Mouse (Mus musculus): ENCODE measurements around the gene Naa38. TPM values are rescaled to one million over a fixed set of nuclear protein-coding genes. Genes with fewer than 3 reads are reported as not detected.

Naa38 gene
- polyA plus RNA-seq, 1 experiment from 2014 or later, result 105 TPM

- no peaks in the 10 kb centered on the region for H3K27me3 ChIP-seq (replicated peaks)
- WGBS, result under 1% methylated on average over 81 of the region's 106 CpGs
- H3K4me1 ChIP-seq, result peaks cover 57% of the 10 kb centered on the region
Observed at GRCm38 (mm10) chr11:69368356-69369214, 26.7 kb upstream of the Naa38 start.

GRCm38 (mm10) chr11:69369215-69369989 lies 25.9 kb upstream of the Naa38 start, which contains the start of gene Chd3:
Gene Chd3 (minus strand): TSS chr11:69369406.
- H3K27me3 ChIP-seq (replicated peaks), result no peaks in the 10 kb centered on the region
- H3K9me3 ChIP-seq, result no peaks in the 10 kb centered on the region
- peak within 1 kb of the TSS; percentile 99 for H3K4me3 ChIP-seq
- 2% methylated on average over 25 of the region's 34 CpGs for WGBS
- H3K4me2 ChIP-seq (replicated peaks), result peak within 1 kb of the TSS; percentile 90
- H3K36me3 ChIP-seq, result peaks cover 13% of the 10 kb centered on the region; the same call in 1 of the 2 replicates
- no peak for ATAC-seq (ENCODE audit: low FRiP score, low read depth)
- peak within 1 kb of the TSS; percentile 99 for H3K27ac ChIP-seq
- H3K9ac ChIP-seq, result peak within 1 kb of the TSS; percentile 99
- peaks cover 53% of the 10 kb centered on the region for H3K4me1 ChIP-seq

More at GRCm38 (mm10) chr11:69368356-69369214, 26.7 kb upstream of the Naa38 start:
- H3K9ac ChIP-seq, result peak overlapping the region; percentile 99
- peaks cover 10% of the 10 kb centered on the region for H3K36me3 ChIP-seq
- H3K4me2 ChIP-seq (replicated peaks), result peak overlapping the region; percentile 90
- ATAC-seq (ENCODE audit: low FRiP score, low read depth), result no peak
- peak overlapping the region; percentile 99 for H3K4me3 ChIP-seq
- no peaks in the 10 kb centered on the region for H3K9me3 ChIP-seq
- H3K27ac ChIP-seq, result peak overlapping the region; percentile 99

DNA sequence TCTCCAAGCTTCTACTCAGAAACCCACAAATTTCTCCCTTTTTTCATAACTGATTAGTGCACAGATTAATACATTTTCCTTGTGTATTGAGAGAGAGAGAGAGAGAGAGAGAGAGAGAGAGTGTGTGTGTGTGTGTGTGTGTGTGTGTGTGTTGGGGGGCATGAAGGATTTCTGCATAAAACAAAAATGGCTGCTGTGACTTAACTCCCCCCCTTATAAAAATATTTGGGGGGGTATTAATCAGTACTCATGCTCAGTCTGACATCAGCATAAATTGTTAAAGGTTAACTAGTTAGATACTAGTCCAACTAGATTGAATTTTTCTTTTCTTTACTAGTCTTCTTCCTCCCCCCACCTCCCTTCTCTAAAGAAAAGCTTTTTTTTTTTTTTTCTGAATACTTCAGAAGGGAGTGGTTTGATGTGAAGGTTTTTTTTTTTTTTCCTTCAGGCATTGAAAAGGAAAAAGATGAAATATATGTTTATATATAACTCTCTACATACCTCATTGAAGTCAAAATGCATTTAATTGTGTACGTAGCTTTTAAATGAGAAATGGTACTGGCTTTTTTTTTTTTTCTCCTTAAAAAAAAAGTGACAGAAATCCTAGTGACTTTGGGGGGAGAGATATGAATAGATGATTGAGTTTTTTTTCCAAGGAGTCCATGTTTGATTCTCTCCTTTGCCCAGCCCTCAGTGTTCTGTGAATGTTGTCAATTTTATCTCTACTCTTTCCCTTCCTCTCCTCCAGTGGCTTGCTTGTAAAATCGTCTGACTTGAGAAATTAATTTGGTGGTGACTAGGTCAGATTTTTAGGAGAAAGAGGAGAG lies 25.1 kb upstream of the Naa38 start:
- no peak for ATAC-seq (ENCODE audit: low FRiP score, low read depth)
- peak overlapping the region; percentile 99; the same call in 1 of the 2 replicates for H3K9ac ChIP-seq
- H3K4me2 ChIP-seq (replicated peaks), result peak overlapping the region; percentile 90
- H3K4me1 ChIP-seq, result peaks cover 45% of the 10 kb centered on the region
- H3K9me3 ChIP-seq, result no peaks in the 10 kb centered on the region
- 23% methylated on average over 2 of the region's 2 CpGs for WGBS
- H3K27ac ChIP-seq, result peak overlapping the region; percentile 59; the same call in 1 of the 2 replicates
- H3K36me3 ChIP-seq, result peaks cover 13% of the 10 kb centered on the region; the same call in 1 of the 2 replicates
- peak overlapping the region; percentile 99; the same call in 1 of the 2 replicates for H3K4me3 ChIP-seq
- no peaks in the 10 kb centered on the region for H3K27me3 ChIP-seq (replicated peaks)

DNA sequence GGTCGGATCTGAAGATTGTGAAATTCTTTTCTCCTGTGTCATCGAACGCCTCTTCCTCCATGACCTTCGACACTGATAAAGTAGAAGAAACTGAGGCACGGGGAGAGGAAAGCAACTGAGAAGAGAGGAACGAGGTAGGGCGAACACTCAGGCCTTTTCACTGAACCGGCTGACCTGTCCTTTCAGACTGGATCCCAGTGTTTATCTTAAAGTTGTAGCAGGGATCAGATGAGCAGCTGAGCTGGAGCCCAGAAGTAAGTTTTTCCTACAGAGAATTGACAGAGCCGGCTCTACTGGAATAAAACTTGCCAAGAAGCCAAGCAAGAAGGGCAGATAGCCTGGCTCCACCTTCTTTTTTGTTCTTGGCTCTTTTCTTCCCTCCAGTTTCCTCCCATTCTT lies 24.5 kb upstream of the Naa38 start:
- no peak overlapping the region for H3K4me3 ChIP-seq
- no peak overlapping the region for H3K9ac ChIP-seq
- peaks cover 39% of the 10 kb centered on the region for H3K4me1 ChIP-seq
- H3K9me3 ChIP-seq, result no peaks in the 10 kb centered on the region
- peak overlapping the region; percentile 59; the same call in 1 of the 2 replicates for H3K27ac ChIP-seq
- H3K36me3 ChIP-seq, result peaks cover 13% of the 10 kb centered on the region
- peak overlapping the region; percentile 48 for H3K4me2 ChIP-seq (replicated peaks)
- ATAC-seq (ENCODE audit: low FRiP score, low read depth), result no peak
- H3K27me3 ChIP-seq (replicated peaks), result no peaks in the 10 kb centered on the region
- 10% methylated on average over 9 of the region's 9 CpGs for WGBS

- no peak overlapping the region; the same call in 1 of the 2 replicates for H3K4me3 ChIP-seq
Observed at GRCm38 (mm10) chr11:69371601-69372000, 23.7 kb upstream of the Naa38 start.

DNA sequence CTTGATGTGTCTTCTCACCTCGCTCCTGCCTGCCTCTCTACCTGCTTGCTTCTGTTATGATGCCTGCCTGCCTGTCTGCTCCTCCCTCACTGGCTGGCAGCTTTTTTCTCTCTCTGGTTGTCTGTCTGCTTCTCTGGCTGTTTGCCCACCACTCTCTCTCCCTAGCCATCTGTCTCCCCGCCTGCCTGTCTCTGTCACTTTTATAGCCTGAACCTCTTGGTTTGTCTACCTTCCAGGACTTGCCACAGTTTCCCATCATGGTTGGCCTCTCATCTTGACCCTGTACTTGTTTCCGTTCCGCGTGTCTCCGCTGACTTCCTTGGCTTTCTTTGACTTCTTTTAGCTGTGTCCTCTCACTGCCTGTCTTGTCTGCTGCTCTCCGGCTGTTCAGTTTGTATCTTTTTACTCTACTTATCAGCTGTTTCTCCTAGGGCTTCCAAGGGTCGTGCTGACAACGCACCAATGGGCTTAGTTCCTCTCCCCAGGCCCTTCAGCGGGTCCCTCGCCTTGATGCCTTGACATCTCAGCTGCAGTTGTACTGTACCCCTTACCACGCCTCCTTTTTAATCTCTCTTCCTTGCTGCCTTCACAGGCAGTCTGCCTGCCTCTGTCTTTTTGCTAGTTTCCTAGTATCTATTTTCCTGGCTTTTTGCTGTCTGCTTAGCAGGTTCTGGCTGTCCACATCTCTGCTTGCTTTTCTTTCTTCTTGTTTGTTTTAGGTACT lies 23.1 kb upstream of the Naa38 start:
- Histone ChIP-seq H3K27ac (peak overlapping the region; percentile 55), H3K4me3 (no peak overlapping the region; the same call in 1 of the 2 replicates), H3K4me2 (replicated peaks) (peak overlapping the region; percentile 48), H3K27me3 (replicated peaks) (no peaks in the 10 kb centered on the region), H3K9ac (0 out of 2 replicates have a peak overlapping the region, but pooled peaks have one; percentile 0), H3K36me3 (peaks cover 13% of the 10 kb centered on the region), H3K4me1 (peaks cover 34% of the 10 kb centered on the region), H3K9me3 (no peaks in the 10 kb centered on the region)
- 31% methylated on average over 12 of the region's 12 CpGs for WGBS
- ATAC-seq (ENCODE audit: low FRiP score, low read depth), result no peak

More at GRCm38 (mm10) chr11:69371601-69372000, 23.7 kb upstream of the Naa38 start:
- H3K27me3 ChIP-seq (replicated peaks), result no peaks in the 10 kb centered on the region
- peak overlapping the region; percentile 55 for H3K27ac ChIP-seq
- peaks cover 34% of the 10 kb centered on the region for H3K4me1 ChIP-seq
- H3K9ac ChIP-seq, result 0 out of 2 replicates have a peak overlapping the region, but pooled peaks have one; percentile 0
- peaks cover 13% of the 10 kb centered on the region for H3K36me3 ChIP-seq
- peak overlapping the region; percentile 48 for H3K4me2 ChIP-seq (replicated peaks)
- WGBS, result 15% methylated on average over 12 of the region's 12 CpGs
- ATAC-seq (ENCODE audit: low FRiP score, low read depth), result no peak
- no peaks in the 10 kb centered on the region for H3K9me3 ChIP-seq

DNA sequence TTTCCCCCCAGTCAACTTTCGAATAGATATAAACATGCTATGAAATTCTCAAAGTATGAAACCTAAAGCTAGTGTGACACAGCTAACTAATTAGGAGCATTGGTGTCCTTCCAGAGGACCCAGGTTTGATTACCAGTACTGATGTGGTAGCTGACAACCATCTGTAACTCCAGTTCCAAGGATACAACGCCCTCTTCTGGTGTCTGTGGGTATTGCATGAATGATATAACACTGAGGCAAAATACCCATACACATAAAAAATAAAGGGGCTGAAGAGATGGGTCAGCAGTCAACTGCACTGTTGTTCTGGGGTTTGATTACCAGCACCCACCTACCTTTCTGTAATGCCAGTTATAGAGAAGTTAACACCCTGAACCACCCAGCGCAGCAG lies 22.5 kb upstream of the Naa38 start:
- no peak for ATAC-seq (ENCODE audit: low FRiP score, low read depth)
- no peaks in the 10 kb centered on the region for H3K27me3 ChIP-seq (replicated peaks)
- 67% methylated on average over 3 of the region's 3 CpGs for WGBS
- peaks cover 30% of the 10 kb centered on the region for H3K4me1 ChIP-seq
- H3K9ac ChIP-seq, result no peak overlapping the region
- H3K4me3 ChIP-seq, result no peak overlapping the region
- peak overlapping the region; percentile 48; the same call in 1 of the 2 replicates for H3K4me2 ChIP-seq (replicated peaks)
- peaks cover 15% of the 10 kb centered on the region for H3K36me3 ChIP-seq
- peak overlapping the region; percentile 55; the same call in 1 of the 2 replicates for H3K27ac ChIP-seq
- H3K9me3 ChIP-seq, result no peaks in the 10 kb centered on the region

DNA sequence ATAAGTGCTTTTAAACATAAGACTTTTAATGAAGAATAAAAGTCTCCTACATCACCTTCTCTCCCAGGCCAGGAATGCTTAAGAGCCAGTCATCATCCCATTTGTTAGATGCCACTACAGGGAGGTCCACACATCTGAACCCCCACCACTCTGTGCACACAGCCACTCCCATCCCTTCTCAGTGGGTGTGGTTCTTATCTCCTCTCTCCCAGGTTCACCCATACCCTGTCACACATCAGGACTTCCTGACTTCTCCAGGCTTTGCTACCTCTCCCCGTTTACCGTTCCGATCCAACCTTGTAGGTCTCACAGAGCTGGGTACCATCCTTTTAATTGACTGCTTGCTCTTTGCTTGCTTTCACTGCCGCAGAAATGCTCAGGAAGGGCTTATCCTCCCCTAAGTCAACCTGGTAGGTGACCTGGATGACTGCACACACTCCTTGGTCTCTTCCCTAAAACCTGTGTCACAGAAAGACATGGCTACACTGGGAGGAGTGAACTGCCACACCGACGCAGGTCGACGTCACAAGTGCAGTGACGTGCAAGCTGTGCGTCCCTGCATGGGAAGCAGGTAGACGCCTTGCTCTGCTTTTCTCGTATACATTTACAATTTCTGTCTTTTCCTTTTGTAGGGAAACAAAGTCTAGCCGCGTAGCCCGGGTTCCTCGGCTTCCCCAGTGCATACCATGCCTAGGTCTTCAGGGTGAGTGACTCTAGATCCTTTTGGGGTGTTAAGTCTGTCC lies 21.9 kb upstream of the Naa38 start:
- ATAC-seq (ENCODE audit: low FRiP score, low read depth), result no peak
- no peaks in the 10 kb centered on the region for H3K9me3 ChIP-seq
- H3K9ac ChIP-seq, result no peak overlapping the region
- H3K36me3 ChIP-seq, result peaks cover 17% of the 10 kb centered on the region
- no peaks in the 10 kb centered on the region for H3K27me3 ChIP-seq (replicated peaks)
- H3K4me1 ChIP-seq, result peaks cover 24% of the 10 kb centered on the region
- no peak overlapping the region for H3K27ac ChIP-seq
- WGBS, result 93% methylated on average over 16 of the region's 16 CpGs
- no peak overlapping the region for H3K4me3 ChIP-seq
- H3K4me2 ChIP-seq (replicated peaks), result no peak overlapping the region

- Histone ChIP-seq H3K4me3 (no peak overlapping the region), H3K9me3 (no peaks in the 10 kb centered on the region), H3K27ac (no peak overlapping the region), H3K9ac (no peak overlapping the region), H3K4me2 (replicated peaks) (no peak overlapping the region), H3K4me1 (peaks cover 19% of the 10 kb centered on the region), H3K36me3 (peaks cover 20% of the 10 kb centered on the region), H3K27me3 (replicated peaks) (no peaks in the 10 kb centered on the region)
- WGBS, result 93% methylated on average over 4 of the region's 4 CpGs
- ATAC-seq (ENCODE audit: low FRiP score, low read depth), result no peak
Observed at GRCm38 (mm10) chr11:69375646-69376045, 19.6 kb upstream of the Naa38 start.

DNA sequence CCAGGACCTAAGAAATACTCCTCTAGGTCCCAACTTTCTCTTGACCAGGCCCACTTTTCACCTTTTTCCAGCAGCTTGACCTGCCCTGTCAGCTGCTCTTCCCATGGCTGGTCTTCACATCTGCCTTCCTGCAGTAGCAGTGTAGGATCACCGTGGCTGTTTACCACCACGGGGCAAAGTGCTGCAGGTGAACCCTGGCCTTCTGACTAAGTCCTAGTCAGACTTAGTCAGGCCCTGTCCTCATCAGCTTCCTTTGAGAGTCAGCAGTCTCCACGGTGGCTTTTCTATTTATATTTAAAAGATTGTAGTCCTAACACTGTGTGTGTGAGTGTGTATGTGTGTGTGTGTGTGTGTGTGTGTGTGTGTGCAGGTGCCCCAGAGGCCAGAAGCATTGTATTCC lies 17.5 kb upstream of the Naa38 start:
- H3K36me3 ChIP-seq, result peaks cover 20% of the 10 kb centered on the region
- no peak overlapping the region for H3K4me2 ChIP-seq (replicated peaks)
- H3K4me1 ChIP-seq, result no peaks in the 10 kb centered on the region
- ATAC-seq (ENCODE audit: low FRiP score, low read depth), result no peak
- WGBS, result 83% methylated on average over 3 of the region's 3 CpGs
- no peak overlapping the region for H3K27ac ChIP-seq
- H3K4me3 ChIP-seq, result no peak overlapping the region
- H3K27me3 ChIP-seq (replicated peaks), result no peaks in the 10 kb centered on the region
- H3K9ac ChIP-seq, result no peak overlapping the region
- no peaks in the 10 kb centered on the region for H3K9me3 ChIP-seq

Data from neural tube, embryonic 12.5 days (tissue).